Mouse (Mus musculus): ENCODE measurements around the gene Adgrv1.

Adgrv1 gene

DNA sequence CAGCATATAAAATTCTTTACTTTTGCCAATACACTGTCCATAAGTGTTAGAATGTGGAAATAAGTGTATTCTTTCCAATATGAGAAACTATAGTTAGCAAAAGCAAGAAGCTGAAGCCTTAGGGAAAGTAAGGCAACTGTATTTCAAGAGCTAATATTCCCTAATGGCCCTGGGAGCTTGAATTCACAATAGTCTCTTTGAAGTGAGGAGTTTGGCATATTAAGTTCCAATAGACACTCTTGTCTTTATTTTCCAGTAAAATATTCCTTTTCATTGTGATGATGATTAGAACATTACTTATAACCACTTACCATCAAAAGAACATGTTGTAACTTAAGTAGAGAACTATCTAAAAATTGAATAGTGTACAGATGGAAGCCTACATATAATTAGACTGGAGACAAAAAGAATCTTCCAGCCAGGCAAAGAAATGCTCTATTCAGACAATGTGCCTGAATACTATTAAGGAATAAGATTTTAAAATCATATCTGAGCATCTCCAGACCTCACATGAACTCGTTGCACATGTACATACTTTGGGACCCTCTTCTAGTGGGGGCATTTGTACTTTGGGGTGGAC lies 225.0 kb downstream of the Adgrv1 start:
- DNase-seq = no peak

- DNase-seq = no peak
These were observed 230.1 kb downstream of the Adgrv1 start for GRCm38 (mm10) chr13:81402826-81403225.

GRCm38 (mm10) chr13:81402191-81402590 lies 230.8 kb downstream of the Adgrv1 start:
- no peak for DNase-seq

DNA sequence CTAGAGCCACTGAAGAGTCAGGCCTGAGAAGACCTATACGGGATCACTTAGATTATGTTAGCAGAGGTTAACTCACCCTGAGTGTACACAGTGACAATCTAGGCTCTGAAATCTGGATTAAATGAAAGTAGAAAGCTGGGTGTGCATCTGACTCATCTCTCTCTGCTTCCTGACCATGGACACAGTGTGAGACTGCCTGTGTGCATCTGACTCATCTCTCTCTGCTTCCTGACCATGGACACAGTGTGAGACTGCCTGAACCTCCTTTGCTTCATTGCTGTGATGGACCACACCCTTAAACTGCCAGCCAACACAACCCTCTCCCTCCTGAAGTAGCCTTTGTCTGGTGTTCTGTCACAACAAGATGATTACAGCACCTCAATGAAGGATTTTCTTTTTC lies 231.2 kb downstream of the Adgrv1 start:
- DNase-seq = no peak

DNA sequence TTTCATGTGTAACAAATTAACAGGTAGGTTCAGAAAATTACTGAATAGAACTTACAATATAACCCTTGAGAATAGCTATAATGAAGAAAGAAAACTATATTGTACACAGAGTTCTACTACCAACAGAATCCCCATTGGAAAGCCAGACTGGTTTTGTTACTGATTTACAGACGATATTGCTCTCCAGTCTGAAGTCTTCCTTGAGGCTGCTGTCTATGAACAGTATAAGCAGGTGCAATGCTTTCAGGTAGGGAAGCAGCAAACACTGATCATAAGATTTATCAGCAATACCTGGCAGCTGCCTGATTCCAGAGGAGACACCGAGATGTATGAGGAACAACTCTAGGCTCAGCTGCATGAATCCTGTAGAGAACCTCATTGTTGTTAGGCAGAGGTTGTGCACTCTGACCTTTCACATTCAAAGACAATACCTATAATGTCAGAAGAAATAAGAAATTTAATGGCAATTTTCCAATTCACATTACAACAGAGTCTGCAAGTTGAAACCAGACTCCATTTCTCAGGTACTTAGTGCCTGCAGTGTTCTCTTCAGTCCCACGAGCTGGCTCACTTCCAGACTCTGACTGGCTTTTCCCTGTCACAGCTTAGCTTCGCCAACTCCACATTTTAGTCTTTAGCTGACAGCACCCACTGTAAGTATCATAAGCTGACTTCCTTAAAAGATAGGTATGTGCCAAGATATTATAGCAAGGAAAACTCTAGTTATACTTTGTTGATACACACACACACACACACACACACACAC lies 247.2 kb downstream of the Adgrv1 start:
- no peak for DNase-seq

DNA sequence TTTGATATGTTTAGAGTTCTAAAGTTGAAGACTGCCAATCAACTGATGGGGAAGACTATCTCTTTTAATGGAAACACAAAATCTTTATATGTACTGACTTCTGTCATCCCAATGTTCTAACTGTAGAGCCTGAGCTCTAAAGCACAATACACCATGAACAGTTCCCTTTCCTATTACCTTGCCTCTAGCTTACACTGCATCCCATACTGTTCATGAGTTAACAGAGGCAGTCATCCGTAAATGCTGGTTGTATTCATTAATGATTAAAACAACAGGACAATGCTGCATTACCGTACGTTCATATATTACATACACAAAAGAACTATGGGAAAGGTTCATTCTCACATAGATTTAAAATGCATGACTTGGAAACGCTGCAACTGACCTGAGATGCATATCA lies 251.1 kb downstream of the Adgrv1 start:
- no peak for DNase-seq

GRCm38 (mm10) chr13:81370801-81371456 lies 262.0 kb downstream of the Adgrv1 start:
- DNase-seq = no peak

DNA sequence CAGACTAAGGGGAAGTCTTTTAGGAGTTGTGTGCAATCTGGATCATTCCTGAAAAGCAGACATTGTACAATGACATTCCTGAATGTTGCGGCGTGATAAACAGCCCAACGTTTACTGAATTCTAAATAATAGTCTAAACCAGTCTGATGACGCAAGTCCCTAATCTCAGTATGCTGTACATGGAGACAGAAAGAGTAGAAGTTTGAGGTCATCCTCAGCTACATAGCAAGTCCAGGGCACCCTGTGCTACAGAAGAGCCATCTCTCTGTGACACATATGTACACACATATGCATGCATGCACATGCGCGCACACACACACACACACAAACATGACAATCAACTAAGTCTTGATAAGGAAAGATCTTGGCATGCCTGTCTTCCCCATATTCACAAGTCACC lies 262.8 kb downstream of the Adgrv1 start:
- no peak for DNase-seq

DNA sequence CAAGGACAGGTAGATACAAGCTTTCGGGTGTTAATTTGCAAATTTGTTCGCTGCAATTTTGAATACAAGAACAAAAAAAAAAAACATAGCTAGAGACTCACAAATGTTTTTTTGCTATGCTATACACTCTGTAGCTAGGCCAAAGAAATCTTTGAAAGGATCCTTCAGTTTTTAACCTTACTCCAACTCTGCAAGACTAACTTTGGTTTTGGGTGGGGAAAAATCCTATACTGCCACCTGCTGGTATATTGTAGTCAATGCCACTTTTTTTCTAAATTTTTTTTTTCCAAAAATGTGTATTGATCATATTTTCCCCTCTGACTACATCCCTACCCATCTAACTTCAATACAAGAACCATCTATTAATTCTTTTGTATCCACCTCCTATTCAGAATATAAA lies 263.4 kb downstream of the Adgrv1 start:
- DNase-seq = no peak

DNA sequence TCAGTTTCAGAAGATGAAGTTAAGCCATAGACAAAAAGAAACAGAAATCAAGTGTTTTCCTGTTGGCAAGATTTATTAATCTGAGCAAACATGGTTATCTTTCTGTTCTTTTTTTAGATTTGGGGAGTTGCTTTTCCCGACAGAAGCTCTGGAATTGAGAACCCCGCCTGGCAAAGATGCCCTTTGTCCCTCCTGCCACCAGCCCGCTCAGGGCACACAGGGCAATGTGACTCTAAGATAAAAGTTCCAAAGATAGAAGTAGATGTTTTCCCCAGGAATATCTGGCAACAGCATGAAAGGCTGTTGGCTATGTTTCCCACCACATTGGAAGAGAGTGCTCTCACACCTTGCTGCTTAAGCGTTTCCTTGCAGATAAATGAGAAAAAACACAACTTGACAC lies 264.0 kb downstream of the Adgrv1 start:
- DNase-seq = no peak

DNA sequence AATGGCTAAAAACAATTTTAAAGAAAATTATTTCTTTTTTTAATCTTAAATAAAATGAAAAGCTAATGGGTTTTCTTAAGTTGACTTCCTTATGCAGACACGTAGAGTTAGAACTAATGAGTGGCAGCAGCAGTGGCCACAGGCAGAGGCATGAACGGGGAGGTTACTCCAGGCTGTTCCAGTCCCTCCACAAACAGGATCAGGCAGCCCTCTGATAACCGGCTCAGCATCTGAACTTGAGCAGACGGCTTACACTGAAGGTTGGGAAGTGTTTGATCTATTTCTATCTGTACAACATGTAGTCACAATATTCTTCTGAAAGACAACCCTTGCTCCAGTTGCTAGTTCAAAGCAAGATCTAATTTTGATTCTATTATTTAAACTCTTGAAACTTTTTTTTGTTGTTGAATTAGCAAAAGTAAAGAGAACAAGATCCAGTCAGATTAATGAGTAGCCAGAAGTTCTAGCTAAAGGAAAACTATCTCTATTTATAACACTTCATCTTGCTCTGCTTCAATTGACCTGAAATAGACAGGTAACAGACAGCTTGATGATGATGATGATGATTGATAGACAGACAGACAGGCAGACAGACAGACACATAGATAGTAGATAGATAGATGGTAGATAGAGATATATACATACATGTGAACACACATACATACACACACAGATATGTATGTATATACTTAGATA lies 265.1 kb downstream of the Adgrv1 start:
- no peak for DNase-seq

GRCm38 (mm10) chr13:81360338-81360737 lies 272.6 kb downstream of the Adgrv1 start:
- no peak for DNase-seq

DNA sequence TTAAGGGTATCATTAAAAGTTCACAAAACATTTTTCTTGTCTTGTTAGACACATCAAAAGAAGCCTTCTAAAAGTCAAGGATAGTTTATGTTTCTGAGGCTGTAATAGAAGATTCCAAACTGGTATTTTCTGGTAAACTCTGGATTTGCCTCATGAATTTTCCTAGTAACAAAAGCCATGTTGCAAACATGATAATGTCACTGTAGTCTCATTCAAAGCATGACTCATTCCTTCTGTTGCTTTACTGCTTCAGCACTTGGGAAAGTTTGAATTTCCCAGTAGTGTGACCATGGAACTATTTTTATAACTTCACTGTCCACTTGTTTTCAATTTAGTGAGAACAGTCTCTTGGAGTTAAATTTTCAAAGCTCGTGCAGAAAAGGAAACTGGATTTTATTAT lies 274.2 kb downstream of the Adgrv1 start:
- DNase-seq = no peak

GRCm38 (mm10) chr13:81358365-81358764 lies 274.6 kb downstream of the Adgrv1 start:
- DNase-seq = no peak

DNA sequence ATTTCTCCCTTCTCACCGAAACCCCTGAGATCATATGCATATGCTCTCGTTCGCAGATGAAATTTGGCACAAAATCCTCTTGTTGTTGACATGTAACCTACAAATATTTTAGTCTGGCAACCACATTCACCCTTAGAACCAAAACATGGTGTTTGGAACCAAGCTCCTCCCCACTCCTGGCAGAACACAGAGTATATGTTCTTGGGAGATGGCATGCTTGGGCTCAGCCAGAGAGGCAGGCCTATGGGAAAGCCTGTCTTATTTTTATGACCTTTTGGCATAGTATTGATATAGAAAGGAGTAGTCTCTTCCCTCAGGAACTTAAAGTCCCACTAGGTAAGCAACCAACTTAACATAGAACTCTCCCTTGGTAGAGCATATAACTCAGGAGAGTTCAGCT lies 275.7 kb downstream of the Adgrv1 start:
- DNase-seq = no peak

DNA sequence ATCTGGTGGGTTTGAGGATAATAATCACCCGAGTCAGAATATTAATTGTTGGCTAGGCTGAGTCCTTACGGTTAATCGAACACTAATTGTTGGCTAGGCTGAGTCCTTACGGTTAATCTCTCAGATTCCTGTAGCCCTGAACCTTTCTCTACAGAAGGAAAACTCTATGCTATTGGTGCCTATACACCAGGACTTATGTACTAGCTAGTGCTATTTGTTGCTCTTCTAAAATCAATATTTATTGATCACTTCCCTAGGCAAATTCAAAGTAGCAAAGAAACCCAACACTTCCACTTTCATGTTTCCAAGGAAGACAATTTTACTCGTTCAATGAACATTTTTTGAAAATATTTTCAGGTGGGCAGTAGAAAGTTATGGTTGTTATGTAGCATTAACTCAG lies 278.4 kb downstream of the Adgrv1 start:
- DNase-seq = no peak

DNA sequence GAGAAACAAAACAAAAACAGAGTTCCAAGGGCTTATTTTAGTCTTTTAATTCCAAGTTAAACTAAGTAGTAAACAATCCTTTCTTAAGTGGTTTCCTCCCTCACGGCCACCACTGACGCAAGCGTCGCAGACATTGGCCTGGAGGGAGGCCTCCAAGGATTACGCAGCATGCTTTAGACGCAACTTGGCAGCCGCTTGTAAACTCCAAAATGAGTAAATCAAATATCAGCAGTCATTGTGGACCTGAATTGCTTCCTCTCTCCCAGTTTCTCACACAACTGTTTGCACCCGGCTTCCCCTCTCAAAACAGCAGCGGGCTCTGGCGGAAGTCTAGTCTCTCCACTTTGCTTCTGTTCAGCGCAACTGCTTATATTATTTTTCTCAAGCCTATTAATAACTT lies 280.7 kb downstream of the Adgrv1 start:
- no peak for DNase-seq

DNA sequence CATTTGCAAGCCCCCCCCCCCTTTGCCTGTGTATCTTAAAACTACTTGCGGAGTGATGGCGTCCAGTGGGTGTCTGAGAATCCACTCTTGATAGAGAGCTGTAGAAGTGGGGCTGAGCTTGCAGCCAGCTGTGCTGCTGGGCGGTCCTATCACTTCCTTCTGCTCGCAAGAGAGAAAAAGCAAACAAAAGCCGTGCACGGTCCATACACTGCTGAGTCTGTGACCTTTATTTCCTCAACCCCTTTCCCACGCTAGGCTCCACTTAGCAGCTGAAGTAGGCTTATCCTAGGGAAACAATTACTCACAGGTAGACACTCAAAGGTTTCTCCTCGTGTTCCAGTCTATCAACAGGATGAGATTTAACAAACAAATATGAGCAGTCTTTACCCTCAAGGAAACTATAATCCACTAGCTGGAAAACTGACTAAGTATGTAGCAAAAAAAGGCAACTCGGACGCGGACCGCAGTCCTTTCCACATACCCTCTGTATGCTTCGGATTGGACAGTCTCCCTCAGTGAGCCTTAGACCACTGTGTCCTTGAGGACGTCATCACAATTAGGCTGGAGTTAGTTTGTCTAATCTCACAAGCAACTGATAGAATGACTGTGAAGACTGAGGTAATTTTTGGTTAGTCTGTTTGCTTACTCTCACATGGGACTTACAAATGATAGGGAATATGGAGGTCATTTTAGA lies 281.3 kb downstream of the Adgrv1 start:
- no peak for DNase-seq

DNA sequence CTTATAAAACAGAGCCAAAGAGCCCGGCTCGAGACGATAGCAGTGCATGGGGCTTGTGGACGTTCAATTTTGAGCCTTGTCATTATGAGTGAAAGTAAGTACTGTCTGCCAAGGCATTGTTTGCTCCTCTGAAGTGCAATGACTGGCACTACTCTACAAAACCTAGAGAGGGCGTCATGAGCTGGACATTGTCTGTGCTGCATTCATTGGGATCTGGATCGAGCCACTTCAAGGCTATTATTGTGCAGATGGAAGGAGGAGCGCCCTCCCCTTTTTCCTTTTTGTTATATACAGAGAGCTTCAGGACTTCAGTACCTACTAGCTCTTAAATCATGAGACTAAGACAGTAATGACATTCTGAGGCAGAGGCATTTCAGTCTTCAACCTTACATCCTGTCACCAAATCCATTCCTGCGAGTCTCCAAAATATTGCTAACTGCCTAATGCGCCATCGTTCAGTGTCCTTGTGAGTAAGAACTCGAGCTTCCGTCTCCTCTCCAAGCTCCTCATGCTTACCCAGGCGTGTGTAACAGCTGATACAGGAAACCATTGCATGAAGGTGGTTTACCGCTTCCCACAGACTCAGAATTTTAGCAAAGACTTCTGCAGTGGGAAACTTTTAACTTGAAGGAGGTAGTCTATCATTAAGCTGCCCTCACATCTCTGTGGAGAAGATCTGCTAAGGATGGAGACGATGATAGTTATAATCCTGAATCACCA lies 285.5 kb downstream of the Adgrv1 start:
- DNase-seq = no peak

GRCm38 (mm10) chr13:81342987-81343596 lies 289.9 kb downstream of the Adgrv1 start:
- no peak for DNase-seq

DNA sequence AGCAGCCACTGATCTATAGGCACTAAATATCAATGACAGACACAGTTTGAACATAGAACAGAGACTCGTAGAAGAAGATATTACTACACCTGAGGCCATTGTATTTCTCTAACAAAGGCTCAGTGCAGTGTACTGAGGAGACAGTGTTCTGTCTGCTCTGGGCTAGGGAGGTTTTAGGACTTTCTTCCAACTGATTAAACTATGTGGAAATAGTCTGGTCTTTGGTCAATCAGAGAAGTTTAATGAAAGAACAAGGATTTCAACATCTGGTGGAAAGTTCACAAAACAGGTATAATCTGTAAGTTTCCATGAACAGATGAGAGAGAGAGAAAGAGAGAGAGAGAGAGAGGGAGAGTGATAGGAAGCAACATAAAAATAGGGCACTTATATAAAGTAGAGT lies 297.7 kb downstream of the Adgrv1 start:
- DNase-seq = no peak

GRCm38 (mm10) chr13:81332018-81332417 lies 300.9 kb downstream of the Adgrv1 start:
- DNase-seq = no peak

Data from cerebellum, adult 8-10 months (tissue).